17 mouse cellular contexts compared by ENCODE assay signal in the genomic region with DNA sequence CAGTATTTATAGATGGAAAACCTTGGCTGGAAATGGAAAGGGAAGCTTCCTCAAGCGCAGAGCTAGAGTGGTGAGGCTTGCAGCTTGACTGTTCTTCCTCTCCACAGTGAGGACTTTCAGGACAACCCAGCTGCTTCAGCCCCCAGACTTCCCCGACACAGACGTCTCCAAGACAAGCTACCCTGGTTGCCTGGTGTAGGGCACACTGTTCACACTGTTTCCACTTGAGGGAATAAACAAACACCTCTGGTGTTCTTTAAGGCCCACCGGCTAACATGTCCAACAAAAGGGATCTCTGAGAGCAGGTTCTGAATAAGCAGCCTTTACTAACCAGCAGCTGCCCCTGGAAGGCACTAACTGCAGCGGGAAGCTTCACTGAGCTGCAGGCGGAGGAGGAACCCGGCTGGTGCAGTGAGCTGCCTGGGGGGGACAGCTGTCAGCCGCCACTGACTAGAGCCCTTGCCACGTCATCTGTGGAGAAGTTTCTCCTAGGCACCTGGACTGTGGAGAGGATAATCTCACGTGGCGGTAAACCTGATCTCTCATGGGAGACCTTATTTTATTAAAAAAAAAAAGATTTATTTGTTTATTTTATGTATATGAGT. TPM values are rescaled to one million over a fixed set of nuclear protein-coding genes. Genes with fewer than 3 reads are reported as not detected.
DNase-seq lines count a peak whose midpoint lies in the region; ATAC-seq and TF ChIP-seq lines count a peak whose summit lies in the region.
"Had no signal": no experiment of that assay in that cellular context is flagged by ENCODE, and none has a peak within 500 bp of the region (broad histone marks: within the 10 kb centered on the region; RNA-seq: fewer than 3 reads in every experiment).

No protein-coding gene starts in this region.

- no peak overlapping the region for H3K4me2 ChIP-seq in kidney, postnatal 0 days (ENCODE audit: low read length)
- no peak overlapping the region for H3K4me2 ChIP-seq in limb, embryonic 12.5 days
- H3K4me2 ChIP-seq in myocyte (ENCODE audit: low read depth), result no peak overlapping the region
- H3K4me2 ChIP-seq: embryonic facial prominence, embryonic 13.5 days; liver, embryonic 13.5 days had no signal

- DNase-seq in kidney, postnatal 0 days (ENCODE audit: low spot score), result peak; percentile 60
- DNase-seq in kidney, postnatal 25 days, result no peak
- DNase-seq in limb, embryonic 10.5 days (ENCODE audit: low spot score), result no peak
- DNase-seq in testis, postnatal 10 days (ENCODE audit: low spot score), result no peak
- DNase-seq: adrenal gland, adult 8-10 months; cerebellum, adult 2 months; liver, embryonic 13.5 days; lung, postnatal 14 days; thymus, adult 2 months had no signal

- TF ChIP-seq POLR2A in bone marrow macrophage, adult 2 months (IDR thresholded peaks at IDR 0.05; ENCODE audit: borderline replicate concordance, low read depth, low read length), result no peak
- no peak for TF ChIP-seq POLR2A in myocyte (IDR thresholded peaks at IDR 0.05; ENCODE audit: insufficient read length, low read depth)

- ATAC-seq in kidney, postnatal 0 days (replicated peaks; ENCODE audit: low FRiP score, low read depth), result no peak
- ATAC-seq in limb, embryonic 12.5 days (ENCODE audit: insufficient number of reproducible peaks, insufficient read depth, low FRiP score, low TSS enrichment, low read depth), result no peak
- ATAC-seq: CD4-positive, CD25-positive, alpha-beta regulatory T cell, adult 4 months; intestine, embryonic 16.5 days had no signal

- H3K9ac ChIP-seq in kidney, postnatal 0 days (ENCODE audit: low read depth, low read length), result no peak overlapping the region
- 0 out of 2 replicates have a peak overlapping the region, but pooled peaks have one; percentile 31 for H3K9ac ChIP-seq in limb, embryonic 12.5 days (replicated peaks)
- H3K9ac ChIP-seq: embryonic facial prominence, embryonic 13.5 days; liver, embryonic 13.5 days had no signal

- peak overlapping the region; percentile 37; the same call in 1 of the 2 replicates for H3K27ac ChIP-seq in kidney, postnatal 0 days
- H3K27ac ChIP-seq in limb, embryonic 12.5 days, result no peak overlapping the region
- H3K27ac ChIP-seq in limb, embryonic 10.5 days, result no peak overlapping the region
- H3K27ac ChIP-seq in bone marrow macrophage, adult 2 months (ENCODE audit: insufficient read depth, low read depth, low read length), result peak overlapping the region; percentile 18; the same call in 1 of the 2 replicates
- H3K27ac ChIP-seq: embryonic facial prominence, embryonic 13.5 days; forebrain, embryonic 10.5 days; liver, embryonic 13.5 days had no signal

- no peak for TF ChIP-seq CTCF in kidney, postnatal 0 days (IDR thresholded peaks at IDR 0.05; ENCODE audit: low read depth)
- TF ChIP-seq CTCF in bone marrow macrophage, adult 2 months (IDR thresholded peaks at IDR 0.05; ENCODE audit: low read depth, low read length), result no peak

- peaks cover 19% of the 10 kb centered on the region for H3K4me1 ChIP-seq in kidney, postnatal 0 days (replicated peaks; ENCODE audit: insufficient read depth, low read length)
- peaks cover 24% of the 10 kb centered on the region for H3K4me1 ChIP-seq in limb, embryonic 12.5 days (replicated peaks)
- H3K4me1 ChIP-seq in limb, embryonic 10.5 days, result peaks cover 41% of the 10 kb centered on the region
- H3K4me1 ChIP-seq in bone marrow macrophage, adult 2 months (ENCODE audit: control insufficient read depth, insufficient read depth, low read length), result peaks cover 46% of the 10 kb centered on the region

- WGBS in kidney, postnatal 0 days, result 41% methylated on average over 11 of the region's 11 CpGs
- WGBS in limb, embryonic 12.5 days, result 61% methylated on average over 11 of the region's 11 CpGs
- 71% methylated on average over 11 of the region's 11 CpGs for WGBS in limb, embryonic 10.5 days

- no peaks in the 10 kb centered on the region for H3K36me3 ChIP-seq in kidney, postnatal 0 days (ENCODE audit: insufficient read depth, low read length)
- H3K36me3 ChIP-seq in limb, embryonic 12.5 days, result no peaks in the 10 kb centered on the region
- no peaks in the 10 kb centered on the region for H3K36me3 ChIP-seq in limb, embryonic 10.5 days
- no peaks in the 10 kb centered on the region for H3K36me3 ChIP-seq in myocyte (ENCODE audit: control insufficient read depth, insufficient read depth)
- H3K36me3 ChIP-seq: embryonic facial prominence, embryonic 13.5 days; forebrain, embryonic 10.5 days; liver, embryonic 13.5 days had no signal

- H3K4me3 ChIP-seq in kidney, postnatal 0 days (replicated peaks; ENCODE audit: low read depth, low read length), result no peak overlapping the region
- no peak overlapping the region for H3K4me3 ChIP-seq in limb, embryonic 12.5 days (replicated peaks)
- no peak overlapping the region for H3K4me3 ChIP-seq in limb, embryonic 10.5 days
- H3K4me3 ChIP-seq in bone marrow macrophage, adult 2 months (ENCODE audit: insufficient read depth, low read length), result no peak overlapping the region
- H3K4me3 ChIP-seq in myocyte, result no peak overlapping the region
- H3K4me3 ChIP-seq: embryonic facial prominence, embryonic 13.5 days; forebrain, embryonic 10.5 days; liver, embryonic 13.5 days had no signal

- H3ac ChIP-seq in myocyte (ENCODE audit: control insufficient read depth, insufficient read length), result no peak overlapping the region

- no peaks in the 10 kb centered on the region for H3K9me3 ChIP-seq in kidney, postnatal 0 days (replicated peaks; ENCODE audit: low read length)
- H3K9me3 ChIP-seq in limb, embryonic 12.5 days, result no peaks in the 10 kb centered on the region
- no peaks in the 10 kb centered on the region for H3K9me3 ChIP-seq in limb, embryonic 10.5 days (replicated peaks)
- H3K9me3 ChIP-seq: embryonic facial prominence, embryonic 13.5 days; forebrain, embryonic 10.5 days; liver, embryonic 13.5 days had no signal

- no peaks in the 10 kb centered on the region for H3K27me3 ChIP-seq in kidney, postnatal 0 days (ENCODE audit: insufficient read depth, low read length)
- H3K27me3 ChIP-seq in limb, embryonic 12.5 days, result peaks cover 21% of the 10 kb centered on the region
- H3K27me3 ChIP-seq in limb, embryonic 10.5 days (ENCODE audit: low read depth, poor library complexity, severe bottlenecking), result peaks cover 22% of the 10 kb centered on the region
- no peaks in the 10 kb centered on the region for H3K27me3 ChIP-seq in myocyte (ENCODE audit: control insufficient read depth, insufficient read depth, insufficient read length)

- no peaks in the 10 kb centered on the region for H3K79me2 ChIP-seq in myocyte (ENCODE audit: control insufficient read depth, insufficient read depth)

TF ChIP-seq in myocyte, 11 proteins besides CTCF, POLR2A, EP300 and RAD21:
- TF ChIP-seq MYOD1 (IDR thresholded peaks at IDR 0.05; ENCODE audit: control insufficient read depth in 1 of 3, insufficient read length in 2 of 3, low read depth in 2 of 3), result peak in 2 of 3 experiments; percentile 22 to 35
- no peak for TF ChIP-seq REST (IDR thresholded peaks at IDR 0.05; ENCODE audit: insufficient read depth, insufficient read length)
- TF ChIP-seq MYOG (IDR thresholded peaks at IDR 0.05; ENCODE audit: control insufficient read depth in 1 of 3, insufficient read depth in 1 of 3, insufficient read length in 2 of 3, low read depth in 2 of 3), result peak in 2 of 3 experiments; percentile 58 to 59

RNA-seq across cellular contexts. Expression of a gene that starts 5.6 kb away (rescaled TPM):
- polyA plus RNA-seq in kidney, postnatal 0 days (2015; fragmentation: Nextera tagmentation; extraction: Ambion mirVana), result 37.4 and 43.7 TPM in 2 replicates
- 1.3 and 1.7 TPM in 2 replicates for polyA plus RNA-seq in limb, embryonic 12.5 days (2016; fragmentation: Nextera tagmentation; extraction: Ambion mirVana)
- 1.7 TPM in 2 replicates for polyA plus RNA-seq in limb, embryonic 10.5 days (2016; fragmentation: Nextera tagmentation; extraction: Ambion mirVana)
- 0.71 TPM in 1 of 2 replicates, not detected in the other for polyA plus RNA-seq in bone marrow macrophage, adult 2 months (2012; ENCODE audit: insufficient read depth, insufficient read length, missing spikeins)
- polyA plus RNA-seq in myocyte (2012; fragmentation: generic; extraction: Trizol), result 0.04 TPM

RNA-seq across cellular contexts. Expression of a gene that starts 21.2 kb away (rescaled TPM):
- polyA plus RNA-seq in kidney, postnatal 0 days (2015; fragmentation: Nextera tagmentation; extraction: Ambion mirVana), result 0.28 and 0.33 TPM in 2 replicates
- polyA plus RNA-seq in limb, embryonic 12.5 days (2016; fragmentation: Nextera tagmentation; extraction: Ambion mirVana), result 0.26 TPM in 1 of 2 replicates, not detected in the other
- 0.09 and 0.18 TPM in 2 replicates for polyA plus RNA-seq in limb, embryonic 10.5 days (2016; fragmentation: Nextera tagmentation; extraction: Ambion mirVana)
- 34.5 and 36.3 TPM in 2 replicates for polyA plus RNA-seq in bone marrow macrophage, adult 2 months (2012; ENCODE audit: insufficient read depth, insufficient read length, missing spikeins)
- 21.7 TPM for polyA plus RNA-seq in myocyte (2012; fragmentation: generic; extraction: Trizol)

RNA-seq across cellular contexts. Expression of a gene that starts 25.3 kb away (rescaled TPM):
- polyA plus RNA-seq in kidney, postnatal 0 days (2015; fragmentation: Nextera tagmentation; extraction: Ambion mirVana), result 4.0 and 4.3 TPM in 2 replicates
- 1.4 and 1.8 TPM in 2 replicates for polyA plus RNA-seq in limb, embryonic 12.5 days (2016; fragmentation: Nextera tagmentation; extraction: Ambion mirVana)
- 0.36 and 0.86 TPM in 2 replicates for polyA plus RNA-seq in limb, embryonic 10.5 days (2016; fragmentation: Nextera tagmentation; extraction: Ambion mirVana)
- 41.2 and 41.4 TPM in 2 replicates for polyA plus RNA-seq in bone marrow macrophage, adult 2 months (2012; ENCODE audit: insufficient read depth, insufficient read length, missing spikeins)
- polyA plus RNA-seq in myocyte (2012; fragmentation: generic; extraction: Trizol), result 45.0 TPM

RNA-seq across cellular contexts. Expression of a gene that starts 29.3 kb away (rescaled TPM):
- polyA plus RNA-seq in kidney, postnatal 0 days (2015; fragmentation: Nextera tagmentation; extraction: Ambion mirVana), result not detected in 2 replicates
- polyA plus RNA-seq in limb, embryonic 12.5 days (2016; fragmentation: Nextera tagmentation; extraction: Ambion mirVana), result not detected in 2 replicates
- not detected in 2 replicates for polyA plus RNA-seq in limb, embryonic 10.5 days (2016; fragmentation: Nextera tagmentation; extraction: Ambion mirVana)
- not detected in 2 replicates for polyA plus RNA-seq in bone marrow macrophage, adult 2 months (2012; ENCODE audit: insufficient read depth, insufficient read length, missing spikeins)
- not detected for polyA plus RNA-seq in myocyte (2012; fragmentation: generic; extraction: Trizol)
- polyA plus RNA-seq: embryonic facial prominence, embryonic 13.5 days; forebrain, embryonic 10.5 days; heart, embryonic 14.5 days; liver, embryonic 13.5 days had no signal

Comparison
In these comparisons a context has a peak if more than half of its experiments do, and no peak if none do; other contexts are left out.
1. H3K27ac ChIP-seq: peak in kidney, postnatal 0 days (single experiment) and bone marrow macrophage, adult 2 months (single experiment); none in limb, embryonic 12.5 days (single experiment) and limb, embryonic 10.5 days (single experiment).
2. RNA of a gene that starts 5.6 kb away (polyA plus RNA-seq): 37.4 to 43.7 TPM in kidney, postnatal 0 days; 1.3 to 1.7 TPM in limb, embryonic 12.5 days, 1.7 TPM in limb, embryonic 10.5 days, 0.71 TPM in bone marrow macrophage, adult 2 months and 0.04 TPM in myocyte (single experiment); every median in the first group is over 10 times any median in the second.
3. RNA of a gene that starts 21.2 kb away (polyA plus RNA-seq): 34.5 to 36.3 TPM in bone marrow macrophage, adult 2 months and 21.7 TPM in myocyte (single experiment); 0.28 to 0.33 TPM in kidney, postnatal 0 days, 0.09 to 0.18 TPM in limb, embryonic 10.5 days and 0.26 TPM in limb, embryonic 12.5 days; every median in the first group is over 10 times any median in the second.